Mouse (Mus musculus): ENCODE results near the gene Tbc1d10a. TPM values are rescaled to one million over a fixed set of nuclear protein-coding genes. Genes with fewer than 3 reads are reported as not detected.

Tbc1d10a gene
- total RNA-seq, 2 experiments from 2014 or later: 5.2 to 5.4 TPM

- peak; percentile 58 for ATAC-seq (replicated peaks; ENCODE audit: poor library complexity, severe bottlenecking)
These were observed 74.6 kb downstream of the Tbc1d10a start for GRCm38 (mm10) chr11:4261188-4261494.

GRCm38 (mm10) chr11:4261969-4262368 lies 75.4 kb downstream of the Tbc1d10a start:
- ATAC-seq (replicated peaks; ENCODE audit: poor library complexity, severe bottlenecking): no peak

GRCm38 (mm10) chr11:4262847-4263246 lies 76.3 kb downstream of the Tbc1d10a start:
- ATAC-seq (replicated peaks; ENCODE audit: poor library complexity, severe bottlenecking): no peak

- no peak for ATAC-seq (replicated peaks; ENCODE audit: poor library complexity, severe bottlenecking)
These were observed 76.7 kb downstream of the Tbc1d10a start for GRCm38 (mm10) chr11:4263296-4263695.

GRCm38 (mm10) chr11:4264066-4264465 lies 77.5 kb downstream of the Tbc1d10a start:
- ATAC-seq (replicated peaks; ENCODE audit: poor library complexity, severe bottlenecking): no peak

Other genes with a start within 250 kb of the Tbc1d10a start
- gene Pes1, start 222.8 kb upstream of the Tbc1d10a start, total RNA-seq (2014; fragmentation: Nextera tagmentation): 69.2 and 87.0 TPM in 2 replicates
- 124 and 182 TPM in 2 replicates for gene Pes1, start 222.8 kb upstream of the Tbc1d10a start, total RNA-seq (2017)
- not detected in 2 replicates for gene 4930556J24Rik, start 210.0 kb upstream of the Tbc1d10a start, total RNA-seq (2014; fragmentation: Nextera tagmentation)
- not detected in 2 replicates for gene 4930556J24Rik, start 210.0 kb upstream of the Tbc1d10a start, total RNA-seq (2017)
- 0.21 and 1.3 TPM in 2 replicates for gene Gal3st1, start 203.2 kb upstream of the Tbc1d10a start, total RNA-seq (2014; fragmentation: Nextera tagmentation)
- gene Gal3st1, start 203.2 kb upstream of the Tbc1d10a start, total RNA-seq (2017): 0.62 and 1.0 TPM in 2 replicates
- not detected in 2 replicates for gene Sec14l4, start 155.3 kb upstream of the Tbc1d10a start, total RNA-seq (2014; fragmentation: Nextera tagmentation)
- not detected in 2 replicates for gene Sec14l4, start 155.3 kb upstream of the Tbc1d10a start, total RNA-seq (2017)
- gene Sec14l3, start 121.9 kb upstream of the Tbc1d10a start, total RNA-seq (2014; fragmentation: Nextera tagmentation): not detected in 2 replicates
- not detected in 2 replicates for gene Sec14l3, start 121.9 kb upstream of the Tbc1d10a start, total RNA-seq (2017)
- gene Mtfp1, start 91.3 kb upstream of the Tbc1d10a start, total RNA-seq (2014; fragmentation: Nextera tagmentation): 9.9 and 11.1 TPM in 2 replicates
- 8.7 and 13.3 TPM in 2 replicates for gene Mtfp1, start 91.3 kb upstream of the Tbc1d10a start, total RNA-seq (2017)
- gene Sec14l2, start 63.4 kb upstream of the Tbc1d10a start, total RNA-seq (2014; fragmentation: Nextera tagmentation): not detected in 2 replicates
- gene Sec14l2, start 63.4 kb upstream of the Tbc1d10a start, total RNA-seq (2017): not detected in 2 replicates
- 10.5 and 13.1 TPM in 2 replicates for gene Rnf215, start 51.6 kb upstream of the Tbc1d10a start, total RNA-seq (2014; fragmentation: Nextera tagmentation)
- 6.6 and 7.8 TPM in 2 replicates for gene Rnf215, start 51.6 kb upstream of the Tbc1d10a start, total RNA-seq (2017)
- gene Ccdc157, start 26.5 kb upstream of the Tbc1d10a start, total RNA-seq (2014; fragmentation: Nextera tagmentation): 0.28 and 0.73 TPM in 2 replicates
- 0.21 and 0.69 TPM in 2 replicates for gene Ccdc157, start 26.5 kb upstream of the Tbc1d10a start, total RNA-seq (2017)
- gene Sf3a1, start 26.4 kb upstream of the Tbc1d10a start, total RNA-seq (2014; fragmentation: Nextera tagmentation): 65.9 and 92.2 TPM in 2 replicates
- gene Sf3a1, start 26.4 kb upstream of the Tbc1d10a start, total RNA-seq (2017): 31.2 and 35.6 TPM in 2 replicates
- not detected in 2 replicates for gene Castor1, start 31.4 kb downstream of the Tbc1d10a start, total RNA-seq (2014; fragmentation: Nextera tagmentation)
- 0.10 TPM in 1 of 2 replicates, not detected in the other for gene Castor1, start 31.4 kb downstream of the Tbc1d10a start, total RNA-seq (2017)
- gene Osm, start 49.6 kb downstream of the Tbc1d10a start, total RNA-seq (2014; fragmentation: Nextera tagmentation): 6.4 and 10.8 TPM in 2 replicates
- 16.6 and 18.9 TPM in 2 replicates for gene Osm, start 49.6 kb downstream of the Tbc1d10a start, total RNA-seq (2017)
- gene Lif, start 70.8 kb downstream of the Tbc1d10a start, total RNA-seq (2014; fragmentation: Nextera tagmentation): 0.38 and 0.56 TPM in 2 replicates
- 0.86 and 1.2 TPM in 2 replicates for gene Lif, start 70.8 kb downstream of the Tbc1d10a start, total RNA-seq (2017)